Mouse (Mus musculus) midbrain, embryonic 11.5 days (tissue): ENCODE data around the gene Fam198a. TPM values are rescaled to one million over a fixed set of nuclear protein-coding genes. Genes with fewer than 3 reads are reported as not detected.
"Not testable (repeated sequence)": the region's sequence is repeated elsewhere in the genome, so short reads cannot be mapped to it uniquely, and the experiment has no call there.

Experiments used
- ATAC-seq: fragments of 200-750 bp; cut with Nextera tagmentation; 2 replicates; pipeline ENCODE4 v1.8.0; 2017; ENCODE audit warnings: moderate TSS enrichment, moderate library complexity; ENCODE audit not compliant: low FRiP score
- DNase-seq: peaks from one replicate; pipeline ENCODE4 v3.0.0; 2015; ENCODE audit warnings: low spot score; ENCODE audit errors: missing footprints
- H3K27ac ChIP-seq: fragments of 300-500 bp; sonication (generic); 2 replicates; pipeline ENCODE4 v1.5.1; 2014; ENCODE audit warnings: low read depth, low read length
- H3K27me3 ChIP-seq: fragments of 300-500 bp; sonication (generic); 2 replicates; pipeline ENCODE4 v1.6.1; 2014; ENCODE audit warnings: mild to moderate bottlenecking, low read length, moderate library complexity, mixed read lengths; ENCODE audit not compliant: control insufficient read depth, insufficient read depth
- H3K36me3 ChIP-seq: fragments of 300-500 bp; sonication (generic); 2 replicates; pipeline ENCODE4 v1.6.1; 2014; ENCODE audit warnings: mild to moderate bottlenecking, low read length, moderate library complexity, mixed read lengths; ENCODE audit not compliant: control insufficient read depth, insufficient read depth
- H3K4me1 ChIP-seq: fragments of 300-500 bp; sonication (generic); 2 replicates; pipeline ENCODE4 v1.6.1; 2014; ENCODE audit warnings: low read length; ENCODE audit not compliant: control insufficient read depth, insufficient read depth
- H3K4me2 ChIP-seq: fragments of 300-500 bp; sonication (generic); 2 replicates; pipeline ENCODE4 v1.6.1; 2014; ENCODE audit warnings: mild to moderate bottlenecking, moderate library complexity
- H3K4me3 ChIP-seq: fragments of 300-500 bp; sonication (generic); 2 replicates; pipeline ENCODE4 v1.5.1; 2014; ENCODE audit warnings: low read depth, low read length
- H3K9ac ChIP-seq: fragments of 300-500 bp; sonication (generic); 2 replicates; pipeline ENCODE4 v1.6.1; 2014; ENCODE audit warnings: low read length
- H3K9me3 ChIP-seq: fragments of 300-500 bp; sonication (generic); 2 replicates; pipeline ENCODE4 v1.6.1; 2016; ENCODE audit warnings: low read length; ENCODE audit not compliant: control insufficient read depth
- WGBS: fragments of 180-500 bp; shearing (Covaris S2); extraction: QIAGEN DNeasy Blood & Tissue Kit; methylation state at CpG from one replicate; pipeline ENCODE4 v1.1.7; 2014; 5-methylcytosine and 5-hydroxymethylcytosine counted together
- polyA plus RNA-seq: library from polyadenylated mRNA; unstranded; fragments of >200 nt; fragmentation: Nextera tagmentation; extraction: Ambion mirVana; gene quantifications from 2 replicates; pipeline ENCODE4 v1.2.1, GENCODE M21; 2014

The Fam198a gene
- polyA plus RNA-seq, 1 experiment from 2014 or later = 0.52 TPM

DNA sequence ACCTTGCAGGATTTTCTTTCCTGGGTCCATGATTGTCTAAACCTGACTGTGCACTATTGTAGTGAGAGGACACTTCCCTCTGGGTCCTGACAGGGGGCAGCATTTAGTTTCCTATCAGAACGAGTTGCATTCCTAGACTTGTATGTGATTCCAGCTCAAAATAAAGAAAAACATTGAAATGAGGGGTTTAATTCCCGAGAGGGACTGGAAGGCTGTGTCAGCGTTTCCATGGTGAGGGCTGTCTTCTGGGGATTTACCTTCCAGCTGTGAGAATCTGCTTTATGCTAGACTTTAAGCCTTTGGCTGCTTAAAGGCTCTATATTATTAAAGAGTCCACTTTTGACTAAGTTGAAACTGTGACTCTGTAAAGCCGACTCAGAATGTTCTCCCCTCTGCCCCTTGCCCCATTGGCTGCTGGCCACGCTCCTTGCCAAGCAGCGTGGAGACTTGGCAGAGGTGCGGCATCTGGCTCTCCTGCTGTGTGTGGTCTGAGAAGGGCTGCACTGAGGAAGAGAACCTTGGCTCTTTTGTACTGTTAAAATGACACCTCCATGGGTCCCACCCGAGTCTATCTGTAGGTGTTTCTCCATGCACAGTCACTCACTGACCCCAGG is 68.1 kb downstream of the Fam198a start:
- ATAC-seq (peak; percentile 81), DNase-seq (peak; percentile 92)
- Histone ChIP-seq H3K4me2 (peak overlapping the region; percentile 28; the same call in 1 of the 2 replicates), H3K27me3 (no peaks in the 10 kb centered on the region), H3K9me3 (no peaks in the 10 kb centered on the region), H3K4me1 (peaks cover 8% of the 10 kb centered on the region; the same call in 1 of the 2 replicates), H3K4me3 (no peak overlapping the region), H3K36me3 (no peaks in the 10 kb centered on the region), H3K9ac (no peak overlapping the region), H3K27ac (no peak overlapping the region)
- WGBS = 11% methylated on average over 8 of the region's 8 CpGs

DNA sequence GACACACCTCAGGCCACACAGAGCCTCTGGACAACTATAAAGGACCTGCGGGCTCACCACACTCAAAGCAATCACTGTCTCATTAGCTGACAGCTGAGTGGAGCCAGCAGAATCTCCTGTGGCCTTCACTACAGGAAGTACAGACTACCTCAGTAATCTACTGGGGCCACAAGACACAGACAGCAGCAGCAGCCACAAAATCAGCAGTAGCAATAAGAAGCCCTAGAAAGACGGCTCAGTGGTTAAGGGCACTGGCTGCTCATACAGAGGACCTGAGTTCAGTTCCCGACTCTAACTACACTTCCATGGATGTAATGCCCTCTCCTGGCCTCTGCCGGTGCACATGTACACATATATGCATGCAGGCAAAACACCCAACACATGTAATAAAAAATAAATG is 69.5 kb downstream of the Fam198a start:
- Histone ChIP-seq H3K4me2 (no peak overlapping the region), H3K4me3 (no peak overlapping the region), H3K36me3 (no peaks in the 10 kb centered on the region), H3K9ac (no peak overlapping the region), H3K4me1 (peaks cover 8% of the 10 kb centered on the region; the same call in 1 of the 2 replicates), H3K27me3 (no peaks in the 10 kb centered on the region), H3K9me3 (no peaks in the 10 kb centered on the region), H3K27ac (no peak overlapping the region)
- DNase-seq (no peak), ATAC-seq (no peak)
- WGBS = 90% methylated on average over 4 of the region's 4 CpGs

DNA sequence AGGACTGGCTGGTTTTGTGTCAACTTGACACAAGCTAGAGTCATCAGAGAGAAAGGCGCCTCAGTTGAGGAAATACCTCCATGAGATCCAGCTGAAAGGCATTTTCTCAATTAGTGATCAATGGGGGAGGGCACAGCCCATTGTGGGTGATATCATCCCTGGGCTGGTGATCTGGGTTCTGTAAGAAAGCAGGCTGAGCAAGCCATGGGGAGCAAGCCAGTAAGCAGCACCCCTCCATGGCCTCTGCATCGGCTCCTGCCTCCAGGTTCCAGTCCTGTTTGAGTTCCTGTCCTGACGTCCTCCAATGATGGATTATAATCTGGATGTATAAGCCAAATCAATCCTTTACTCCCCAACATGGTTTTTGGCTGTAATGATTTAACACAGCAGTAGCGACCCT is 70.4 kb downstream of the Fam198a start:
- ATAC-seq, H3K4me3 ChIP-seq, H3K4me1 ChIP-seq, H3K4me2 ChIP-seq, H3K9me3 ChIP-seq, H3K36me3 ChIP-seq, H3K27ac ChIP-seq, H3K27me3 ChIP-seq, H3K9ac ChIP-seq: not testable (repeated sequence)
- DNase-seq = peak; percentile 21
- 90% methylated on average over 4 of the region's 4 CpGs for WGBS

DNA sequence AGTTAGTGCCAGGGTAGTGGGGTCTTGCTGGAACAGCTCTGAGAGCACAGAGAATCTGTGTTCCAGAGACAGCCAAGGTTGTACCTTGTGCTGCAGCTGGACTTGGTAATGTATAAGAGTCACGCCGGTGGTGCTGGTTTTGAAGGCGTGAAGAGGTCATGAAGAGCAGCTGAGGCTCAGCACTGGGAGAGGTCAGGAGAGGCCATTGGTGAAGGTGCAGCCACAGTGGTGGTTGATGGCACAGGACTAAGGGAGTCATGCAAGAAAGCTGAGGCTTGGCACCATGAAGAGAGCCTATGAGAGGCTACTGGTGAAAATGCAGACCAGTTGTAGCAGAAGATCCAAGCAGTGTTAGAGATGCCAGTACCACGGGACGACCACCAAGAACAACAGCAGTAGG is 70.8 kb downstream of the Fam198a start:
- ATAC-seq (no peak), DNase-seq (peak; percentile 31)
- WGBS = 87% methylated on average over 5 of the region's 5 CpGs
- Histone ChIP-seq H3K36me3 (no peaks in the 10 kb centered on the region), H3K4me2 (no peak overlapping the region), H3K27me3 (no peaks in the 10 kb centered on the region), H3K27ac (no peak overlapping the region), H3K4me1 (peaks cover 8% of the 10 kb centered on the region; the same call in 1 of the 2 replicates), H3K4me3 (no peak overlapping the region), H3K9ac (no peak overlapping the region), H3K9me3 (no peaks in the 10 kb centered on the region)

DNA sequence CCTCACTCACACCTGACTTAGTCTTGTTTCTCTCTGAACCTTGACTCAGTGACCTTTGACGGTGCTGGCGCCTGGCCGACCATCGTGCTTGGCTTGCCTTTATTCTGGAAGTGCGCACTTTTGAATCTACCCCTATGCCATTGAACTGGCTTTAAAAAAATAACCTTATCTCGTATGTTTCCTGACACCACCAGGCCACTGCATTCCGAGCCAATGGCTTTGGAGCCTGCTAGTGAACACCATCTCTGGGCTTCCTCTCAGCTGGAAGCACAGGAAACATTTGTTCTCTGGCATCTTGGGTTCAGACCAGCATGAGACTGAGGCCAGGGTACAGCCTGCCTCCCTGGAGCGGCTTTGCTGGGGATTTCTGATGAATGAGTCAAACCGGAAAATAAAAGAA is 72.0 kb downstream of the Fam198a start:
- 67% methylated on average over 9 of the region's 9 CpGs for WGBS

DNA sequence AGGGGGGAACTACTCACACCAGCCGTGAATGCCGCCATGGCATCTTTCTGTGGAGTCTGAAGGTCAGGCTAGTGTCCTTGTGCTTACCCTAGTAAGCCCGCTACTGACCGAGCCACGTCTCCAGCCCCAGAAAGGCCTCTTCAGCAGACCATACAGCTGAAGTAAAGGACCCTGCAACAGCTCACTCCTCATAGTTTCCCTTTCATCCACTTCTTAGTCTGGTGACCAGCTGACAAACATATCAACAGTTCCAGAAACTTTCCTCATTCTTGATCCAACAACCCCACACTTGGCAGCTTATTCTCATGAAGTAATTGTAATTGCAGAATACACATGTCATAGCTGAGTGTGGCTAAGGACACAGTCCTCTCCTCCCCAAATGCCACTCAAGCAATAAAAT is 73.1 kb downstream of the Fam198a start:
- ATAC-seq (no peak), DNase-seq (no peak)
- H3K27me3 ChIP-seq = no peaks in the 10 kb centered on the region
- no peaks in the 10 kb centered on the region for H3K36me3 ChIP-seq
- 69% methylated on average over 5 of the region's 5 CpGs for WGBS
- no peak overlapping the region for H3K4me2 ChIP-seq
- H3K4me3 ChIP-seq = no peak overlapping the region
- no peaks in the 10 kb centered on the region for H3K9me3 ChIP-seq
- H3K27ac ChIP-seq = no peak overlapping the region
- H3K9ac ChIP-seq = no peak overlapping the region
- peaks cover 7% of the 10 kb centered on the region; the same call in 1 of the 2 replicates for H3K4me1 ChIP-seq

More for the DNA sequence above, 72.0 kb downstream of the Fam198a start:
- no peaks in the 10 kb centered on the region for H3K27me3 ChIP-seq
- DNase-seq (no peak), ATAC-seq (no peak)
- H3K36me3 ChIP-seq = no peaks in the 10 kb centered on the region
- H3K4me2 ChIP-seq = no peak overlapping the region
- H3K9me3 ChIP-seq = no peaks in the 10 kb centered on the region
- H3K9ac ChIP-seq = no peak overlapping the region
- peaks cover 8% of the 10 kb centered on the region; the same call in 1 of the 2 replicates for H3K4me1 ChIP-seq
- H3K27ac ChIP-seq = no peak overlapping the region
- H3K4me3 ChIP-seq = no peak overlapping the region

DNA sequence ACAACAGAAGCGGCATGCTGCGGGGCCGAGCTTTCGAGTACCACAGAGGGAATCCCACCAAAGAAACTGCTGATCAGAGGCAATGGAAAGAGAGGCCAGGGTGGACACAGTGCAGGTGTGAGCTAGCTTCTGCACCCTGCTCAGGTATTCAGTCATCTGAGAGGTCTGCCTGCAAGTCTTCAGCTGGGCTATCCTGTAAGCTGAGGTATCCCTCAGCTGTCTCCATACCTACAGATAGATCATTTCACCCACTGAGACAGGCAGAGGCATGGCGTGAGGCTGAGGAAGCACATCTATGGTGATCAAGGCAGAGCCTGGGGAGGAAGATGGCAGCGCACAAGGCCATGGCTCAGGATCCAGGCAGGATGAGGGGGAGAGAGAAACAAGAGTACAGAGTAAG is 73.6 kb downstream of the Fam198a start:
- Histone ChIP-seq H3K4me1 (peaks cover 1% of the 10 kb centered on the region; the same call in 1 of the 2 replicates), H3K9me3 (no peaks in the 10 kb centered on the region), H3K27me3 (no peaks in the 10 kb centered on the region), H3K9ac (no peak overlapping the region), H3K4me2 (no peak overlapping the region), H3K4me3 (no peak overlapping the region), H3K27ac (no peak overlapping the region), H3K36me3 (no peaks in the 10 kb centered on the region)
- DNase-seq = no peak
- ATAC-seq = no peak
- 92% methylated on average over 6 of the region's 6 CpGs for WGBS

DNA sequence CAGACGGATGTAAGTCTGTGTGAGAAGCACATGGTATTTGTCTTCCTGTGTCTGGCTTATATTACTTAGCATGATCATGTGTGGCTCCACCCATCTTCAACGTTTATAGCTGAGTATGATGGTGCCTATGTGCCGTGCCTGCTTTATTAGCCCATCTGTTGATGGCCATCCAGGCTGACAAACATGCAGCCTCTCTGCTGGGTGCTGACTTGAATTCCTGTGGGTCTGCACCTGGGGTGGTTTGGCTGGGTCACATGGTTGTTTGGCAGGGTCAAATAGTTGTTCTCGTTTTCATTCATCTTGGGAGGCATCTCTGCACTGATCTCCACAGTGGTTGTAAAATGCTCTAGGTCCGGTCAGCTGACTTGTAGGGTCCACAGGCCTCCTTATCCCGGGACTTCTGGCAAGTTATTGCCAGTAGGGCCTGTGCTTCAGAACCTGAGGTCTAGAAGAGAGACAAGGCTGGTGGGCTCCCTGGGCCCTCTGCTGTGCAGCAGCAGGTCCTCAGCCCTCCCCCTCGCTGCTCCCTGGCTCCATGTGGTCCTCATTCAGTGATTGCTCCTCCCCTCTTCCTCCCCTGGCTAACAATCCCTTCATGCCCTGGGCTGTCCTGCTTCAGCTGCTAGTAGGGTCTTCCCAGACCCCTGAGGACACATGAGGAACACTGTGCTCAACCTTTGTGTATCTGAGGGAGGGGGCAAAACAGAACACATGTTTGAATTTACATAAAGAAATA is 75.2 kb downstream of the Fam198a start:
- Histone ChIP-seq H3K9me3 (no peaks in the 10 kb centered on the region), H3K4me1 (peaks cover 3% of the 10 kb centered on the region; the same call in 1 of the 2 replicates), H3K9ac (no peak overlapping the region), H3K27me3 (no peaks in the 10 kb centered on the region), H3K36me3 (no peaks in the 10 kb centered on the region), H3K4me2 (no peak overlapping the region), H3K27ac (no peak overlapping the region), H3K4me3 (no peak overlapping the region)
- WGBS = 64% methylated on average over 7 of the region's 7 CpGs
- DNase-seq = no peak
- ATAC-seq = no peak
